Mouse (Mus musculus): ENCODE measurements at regions not wholly inside any gene's neighbourhood (a gene's known extent, or its start where the extent isn't known, plus 50 kb on each side); places are given as distances from the start of the nearest gene placed in this dataset.

DNA sequence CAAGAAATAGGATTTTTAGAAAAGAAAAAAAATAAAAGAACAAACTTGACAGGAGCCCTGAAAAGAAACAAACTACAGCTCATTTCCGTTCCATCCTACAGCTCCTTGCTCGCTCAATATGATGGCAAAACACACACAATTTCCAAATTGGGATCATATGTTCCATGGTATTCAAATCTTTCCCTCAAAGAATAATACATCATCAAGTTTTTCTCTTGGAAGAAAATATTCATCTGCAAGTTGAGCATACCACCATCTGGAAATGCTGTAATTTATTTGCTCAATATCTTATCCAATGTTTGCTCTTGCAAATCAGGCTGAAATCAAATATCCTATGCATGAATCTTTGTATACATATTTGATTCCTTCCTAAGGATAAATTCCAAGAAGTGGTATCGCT, 131.1 kb upstream of the Slc22a22 start:
- TF ChIP-seq CTCF (conservative IDR thresholded peaks at IDR 0.05; ENCODE audit: insufficient read depth, insufficient read length, low read depth, low read length): no peak
- TF ChIP-seq POLR2A (IDR thresholded peaks at IDR 0.05; ENCODE audit: low read depth, low read length): no peak
- Histone ChIP-seq H3K27ac (ENCODE audit: insufficient read depth, low read depth, low read length) (no peak overlapping the region), H3K36me3 (ENCODE audit: control insufficient read depth, insufficient read depth, low read length) (no peaks in the 10 kb centered on the region), H3K27me3 (replicated peaks; ENCODE audit: control insufficient read depth, insufficient read depth, low read length) (no peaks in the 10 kb centered on the region), H3K4me1 (ENCODE audit: control insufficient read depth, insufficient read depth, low read length) (no peaks in the 10 kb centered on the region), H3K4me3 (ENCODE audit: insufficient read depth, low read depth, low read length) (no peak overlapping the region)
- DNase-seq: no peak
- 93% methylated on average over 3 of the region's 3 CpGs for WGBS

DNA sequence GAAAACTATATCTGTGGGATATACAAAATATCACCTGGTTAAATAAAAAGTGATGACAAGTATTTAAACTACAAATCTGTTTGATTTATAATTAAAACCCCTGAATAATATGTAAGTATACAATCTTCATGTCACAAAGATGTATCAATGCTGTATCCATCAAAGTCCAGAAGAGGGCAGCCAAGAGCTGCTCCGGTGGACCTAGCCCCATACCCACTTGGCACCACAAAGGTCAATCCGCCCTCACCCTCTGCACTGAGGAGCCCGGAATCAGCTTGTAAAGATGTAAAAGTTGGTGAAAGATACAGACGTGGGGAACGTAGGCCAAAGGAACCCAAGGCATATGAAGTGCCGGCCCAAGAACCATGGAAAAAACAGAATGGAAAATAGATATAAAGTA, 123.1 kb upstream of the Slc22a22 start:
- no peaks in the 10 kb centered on the region for H3K36me3 ChIP-seq (ENCODE audit: control insufficient read depth, insufficient read depth, low read length)
- no peaks in the 10 kb centered on the region for H3K27me3 ChIP-seq (replicated peaks; ENCODE audit: control insufficient read depth, insufficient read depth, low read length)
- TF ChIP-seq POLR2A (IDR thresholded peaks at IDR 0.05; ENCODE audit: low read depth, low read length): no peak
- TF ChIP-seq CTCF (conservative IDR thresholded peaks at IDR 0.05; ENCODE audit: insufficient read depth, insufficient read length, low read depth, low read length): peak; percentile 80
- no peaks in the 10 kb centered on the region for H3K4me1 ChIP-seq (ENCODE audit: control insufficient read depth, insufficient read depth, low read length)
- 13% methylated on average over 6 of the region's 6 CpGs for WGBS
- peak; percentile 39 for DNase-seq
- H3K4me3 ChIP-seq (ENCODE audit: insufficient read depth, low read depth, low read length): no peak overlapping the region
- H3K27ac ChIP-seq (ENCODE audit: insufficient read depth, low read depth, low read length): no peak overlapping the region

DNA sequence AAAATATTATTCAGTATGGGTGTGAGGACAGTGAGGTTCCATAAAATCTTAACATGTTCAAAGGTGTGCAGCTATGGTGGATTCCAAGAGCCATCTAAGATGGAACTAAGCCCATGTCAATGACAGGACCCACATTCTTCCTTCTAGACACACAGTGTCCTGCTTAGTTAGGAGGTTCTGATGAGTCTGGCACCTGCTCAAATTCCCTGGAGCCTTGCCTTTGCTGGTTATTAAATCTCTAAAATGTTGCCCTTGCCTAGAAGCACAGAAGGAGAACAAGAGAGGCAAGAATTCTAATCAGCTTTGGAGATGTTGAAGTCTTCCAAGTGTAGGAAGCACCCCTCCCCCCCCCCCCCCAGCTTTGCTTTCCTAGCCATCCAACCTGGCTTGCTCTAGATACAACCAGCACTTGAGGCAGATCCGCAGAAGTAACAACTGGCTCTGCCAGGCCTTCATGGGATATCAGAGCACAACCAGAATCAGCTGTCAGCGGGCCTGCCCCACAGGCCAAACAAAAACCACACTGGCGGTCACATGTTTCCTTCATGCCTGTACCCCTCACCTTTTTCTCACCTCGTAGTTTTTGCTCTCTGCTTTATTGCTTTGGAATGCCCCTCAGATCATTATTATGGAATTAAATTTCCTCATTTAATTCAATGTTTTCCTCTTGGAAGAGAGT, 116.0 kb upstream of the Slc22a22 start:
- Histone ChIP-seq H3K27ac (ENCODE audit: insufficient read depth, low read depth, low read length) (no peak overlapping the region), H3K4me1 (ENCODE audit: control insufficient read depth, insufficient read depth, low read length) (0 out of 2 replicates have a peak, but pooled peaks cover 3% of the 10 kb centered on the region), H3K4me3 (ENCODE audit: insufficient read depth, low read depth, low read length) (no peak overlapping the region), H3K36me3 (ENCODE audit: control insufficient read depth, insufficient read depth, low read length) (no peaks in the 10 kb centered on the region), H3K27me3 (replicated peaks; ENCODE audit: control insufficient read depth, insufficient read depth, low read length) (no peaks in the 10 kb centered on the region)
- no peak for DNase-seq
- 73% methylated on average over 4 of the region's 4 CpGs for WGBS
- TF ChIP-seq POLR2A (IDR thresholded peaks at IDR 0.05; ENCODE audit: low read depth, low read length) (no peak), CTCF (conservative IDR thresholded peaks at IDR 0.05; ENCODE audit: insufficient read depth, insufficient read length, low read depth, low read length) (no peak)

DNA sequence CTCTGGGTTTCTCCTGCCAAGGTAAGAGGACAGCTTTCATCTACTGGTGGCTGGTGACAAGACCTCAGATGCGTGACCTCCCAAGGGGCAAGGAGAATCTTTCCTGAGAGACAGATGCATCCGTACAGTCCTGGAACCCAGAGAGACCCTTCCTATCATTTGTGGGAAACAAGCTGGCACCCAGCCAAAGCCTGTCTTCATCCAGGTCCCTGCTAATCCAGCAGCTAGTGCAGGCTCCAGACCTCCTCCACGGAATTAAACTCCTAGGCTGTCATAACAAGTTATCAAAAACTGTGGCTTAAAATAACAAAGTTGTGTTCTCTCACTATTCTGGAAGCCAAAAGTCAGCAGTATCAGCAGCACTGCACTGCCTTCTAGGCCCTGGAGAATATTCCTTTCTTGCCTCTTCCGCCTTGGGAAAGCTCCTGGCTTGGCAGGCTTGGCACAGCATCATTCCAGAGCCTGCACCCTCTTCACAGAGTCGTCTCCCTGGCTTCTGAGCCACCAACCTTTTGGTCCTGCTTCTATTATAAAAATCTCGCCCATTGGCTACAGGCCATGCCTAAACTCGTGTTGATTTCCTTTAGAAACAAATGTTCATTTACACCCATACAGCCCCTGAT, 113.3 kb upstream of the Slc22a22 start:
- H3K4me1 ChIP-seq (ENCODE audit: control insufficient read depth, insufficient read depth, low read length): 0 out of 2 replicates have a peak, but pooled peaks cover 3% of the 10 kb centered on the region
- H3K27ac ChIP-seq (ENCODE audit: insufficient read depth, low read depth, low read length): no peak overlapping the region
- no peak for TF ChIP-seq CTCF (conservative IDR thresholded peaks at IDR 0.05; ENCODE audit: insufficient read depth, insufficient read length, low read depth, low read length)
- no peak for TF ChIP-seq POLR2A (IDR thresholded peaks at IDR 0.05; ENCODE audit: low read depth, low read length)
- H3K4me3 ChIP-seq (ENCODE audit: insufficient read depth, low read depth, low read length): no peak overlapping the region
- no peak for DNase-seq
- WGBS: 59% methylated on average over 7 of the region's 7 CpGs
- H3K36me3 ChIP-seq (ENCODE audit: control insufficient read depth, insufficient read depth, low read length): no peaks in the 10 kb centered on the region
- no peaks in the 10 kb centered on the region for H3K27me3 ChIP-seq (replicated peaks; ENCODE audit: control insufficient read depth, insufficient read depth, low read length)

DNA sequence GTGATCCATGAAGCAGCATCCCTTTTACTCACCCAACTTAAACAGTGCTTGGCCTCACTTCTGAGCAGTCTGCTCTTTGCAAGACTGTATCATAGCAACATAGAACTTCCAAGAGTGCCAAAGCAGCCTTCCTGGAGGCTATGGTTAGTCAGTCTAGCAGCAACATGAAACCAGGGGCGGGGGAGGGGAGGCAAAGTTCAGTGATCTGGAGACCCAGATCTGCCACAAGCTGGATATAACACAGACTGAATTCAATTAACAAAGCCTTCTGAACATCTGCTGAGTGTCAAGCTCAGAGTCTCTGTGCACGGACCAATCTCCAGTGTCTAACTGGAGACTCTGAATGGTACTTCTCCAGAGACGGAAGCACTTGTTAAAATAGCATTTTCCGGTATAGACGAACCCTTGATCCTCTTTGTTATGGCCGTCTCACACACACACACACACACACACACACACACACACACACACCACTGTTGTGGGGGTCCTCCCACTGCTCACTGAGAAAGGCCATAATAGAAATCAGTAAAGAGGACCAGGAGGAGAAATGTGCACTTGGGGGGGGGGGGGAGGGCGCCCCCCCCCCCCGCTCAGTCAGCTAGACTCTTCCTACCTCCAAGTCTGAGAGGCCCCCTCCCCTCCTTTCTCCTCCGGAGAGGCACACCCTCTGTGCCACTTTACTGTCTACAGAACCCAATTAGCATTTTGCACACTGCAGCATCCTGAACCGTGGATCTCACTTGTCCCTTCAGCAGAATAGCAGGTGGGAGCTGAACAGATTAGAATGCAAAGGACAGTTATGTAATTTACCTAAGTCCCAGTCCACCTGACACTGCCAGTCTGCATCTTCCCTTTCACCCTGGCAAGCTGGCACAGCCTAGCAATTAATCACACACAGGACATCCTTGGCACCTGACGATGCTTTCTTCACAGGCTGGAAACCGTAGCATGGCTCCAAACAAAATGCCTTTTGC, 112.3 kb upstream of the Slc22a22 start:
- peak; percentile 38 for DNase-seq
- TF ChIP-seq POLR2A (IDR thresholded peaks at IDR 0.05; ENCODE audit: low read depth, low read length) (no peak), CTCF (conservative IDR thresholded peaks at IDR 0.05; ENCODE audit: insufficient read depth, insufficient read length, low read depth, low read length) (no peak)
- Histone ChIP-seq H3K36me3 (ENCODE audit: control insufficient read depth, insufficient read depth, low read length) (no peaks in the 10 kb centered on the region), H3K27me3 (replicated peaks; ENCODE audit: control insufficient read depth, insufficient read depth, low read length) (no peaks in the 10 kb centered on the region), H3K4me3 (ENCODE audit: insufficient read depth, low read depth, low read length) (no peak overlapping the region), H3K27ac (ENCODE audit: insufficient read depth, low read depth, low read length) (no peak overlapping the region), H3K4me1 (ENCODE audit: control insufficient read depth, insufficient read depth, low read length) (0 out of 2 replicates have a peak, but pooled peaks cover 3% of the 10 kb centered on the region)
- 22% methylated on average over 11 of the region's 12 CpGs for WGBS

DNA sequence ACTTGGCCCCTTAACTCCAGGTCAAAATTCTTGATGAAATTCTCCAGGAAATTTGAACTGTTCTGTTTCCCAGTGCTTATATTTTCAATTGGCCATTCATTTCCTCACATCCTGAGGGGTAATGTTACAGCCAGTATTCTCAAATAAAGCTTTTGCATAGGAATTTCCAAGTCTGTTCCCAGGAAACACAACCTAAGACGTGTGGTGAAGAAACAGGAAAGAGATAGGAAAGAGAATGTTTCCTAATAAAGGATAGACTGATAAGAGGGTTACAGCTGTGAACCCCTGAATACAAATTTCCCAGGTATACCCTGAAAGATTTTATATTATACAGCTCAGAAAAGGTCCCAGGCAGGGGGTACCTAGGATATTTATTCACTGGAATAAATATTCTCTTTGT, 108.0 kb upstream of the Slc22a22 start:
- peaks cover 3% of the 10 kb centered on the region; the same call in 1 of the 2 replicates for H3K4me1 ChIP-seq (ENCODE audit: control insufficient read depth, insufficient read depth, low read length)
- TF ChIP-seq CTCF (conservative IDR thresholded peaks at IDR 0.05; ENCODE audit: insufficient read depth, insufficient read length, low read depth, low read length) (no peak), POLR2A (IDR thresholded peaks at IDR 0.05; ENCODE audit: low read depth, low read length) (no peak)
- 52% methylated on average over 1 of the region's 1 CpGs for WGBS
- no peaks in the 10 kb centered on the region for H3K36me3 ChIP-seq (ENCODE audit: control insufficient read depth, insufficient read depth, low read length)
- H3K27ac ChIP-seq (ENCODE audit: insufficient read depth, low read depth, low read length): no peak overlapping the region
- H3K27me3 ChIP-seq (replicated peaks; ENCODE audit: control insufficient read depth, insufficient read depth, low read length): no peaks in the 10 kb centered on the region
- DNase-seq: no peak
- H3K4me3 ChIP-seq (ENCODE audit: insufficient read depth, low read depth, low read length): no peak overlapping the region

All from kidney, adult 2 months (tissue).